ENCODE assay signal across 7 mouse cellular contexts in genomic region chr10:91083393-91083927, GRCm38 (mm10). TPM values are rescaled to one million over a fixed set of nuclear protein-coding genes. Genes with fewer than 3 reads are reported as not detected.
A peak's percentile ranks its signal among the peaks of the same experiment; 100 is the strongest.
DNase-seq lines count a peak whose midpoint lies in the region; ATAC-seq and TF ChIP-seq lines count a peak whose summit lies in the region.

No protein-coding gene starts in this region.

- WGBS in thymus, adult 2 months, result 35% methylated on average over 12 of the region's 12 CpGs
- 43% methylated on average over 12 of the region's 12 CpGs for WGBS in liver, embryonic 11.5 days
- WGBS in stomach, embryonic 15.5 days, result 37% methylated on average over 12 of the region's 12 CpGs

- DNase-seq in thymus, adult 2 months, result no peak
- no peak for DNase-seq in thymus, postnatal 14 days
- DNase-seq in liver, embryonic 11.5 days (ENCODE audit: low spot score), result no peak
- no peak for DNase-seq in frontal cortex, postnatal 14 days (ENCODE audit: low spot score in 2 of 2)
- no peak for DNase-seq in layer of hippocampus, postnatal 14 days (ENCODE audit: low spot score in 2 of 2)

- 0 out of 2 replicates have a peak, but pooled peaks have one; percentile 28 for ATAC-seq in erythroblast, adult 5-6 weeks (replicated peaks; ENCODE audit: low FRiP score, poor library complexity, severe bottlenecking)
- no peak for ATAC-seq in liver, embryonic 11.5 days (replicated peaks; ENCODE audit: low FRiP score)
- ATAC-seq in stomach, embryonic 15.5 days (ENCODE audit: insufficient read depth, low FRiP score, low read depth), result no peak

- peak overlapping the region; percentile 56 for H3K4me3 ChIP-seq in thymus, adult 2 months (ENCODE audit: control insufficient read depth, insufficient read depth, low read length)
- peak overlapping the region; percentile 96 for H3K4me3 ChIP-seq in liver, embryonic 11.5 days (ENCODE audit: low read depth, low read length)
- peak overlapping the region; percentile 72 for H3K4me3 ChIP-seq in stomach, embryonic 15.5 days (replicated peaks)

- peak overlapping the region; percentile 91 for H3K4me2 ChIP-seq in liver, embryonic 11.5 days
- peak overlapping the region; percentile 60 for H3K4me2 ChIP-seq in stomach, embryonic 15.5 days

- H3K4me1 ChIP-seq in thymus, adult 2 months (replicated peaks; ENCODE audit: control insufficient read depth, insufficient read depth, low read length), result peaks cover 3% of the 10 kb centered on the region; the same call in 1 of the 2 replicates
- no peaks in the 10 kb centered on the region for H3K4me1 ChIP-seq in liver, embryonic 11.5 days (replicated peaks; ENCODE audit: control insufficient read depth, insufficient read depth, low read length)
- H3K4me1 ChIP-seq in stomach, embryonic 15.5 days, result 0 out of 2 replicates have a peak, but pooled peaks cover 3% of the 10 kb centered on the region

- H3K9ac ChIP-seq in liver, embryonic 11.5 days (ENCODE audit: low read depth, low read length), result peak overlapping the region; percentile 83
- peak overlapping the region; percentile 68 for H3K9ac ChIP-seq in stomach, embryonic 15.5 days

- 0 out of 2 replicates have a peak, but pooled peaks cover 3% of the 10 kb centered on the region for H3K36me3 ChIP-seq in thymus, adult 2 months (ENCODE audit: control insufficient read depth, insufficient read depth, low read length)
- peaks cover 5% of the 10 kb centered on the region; the same call in 1 of the 2 replicates for H3K36me3 ChIP-seq in liver, embryonic 11.5 days (ENCODE audit: control insufficient read depth, insufficient read depth, low read length)
- H3K36me3 ChIP-seq in stomach, embryonic 15.5 days, result peaks cover 7% of the 10 kb centered on the region; the same call in 1 of the 2 replicates

- no peaks in the 10 kb centered on the region for H3K9me3 ChIP-seq in liver, embryonic 11.5 days (ENCODE audit: control insufficient read depth, low read length)
- no peaks in the 10 kb centered on the region for H3K9me3 ChIP-seq in stomach, embryonic 15.5 days

- H3K27me3 ChIP-seq in thymus, adult 2 months (ENCODE audit: control insufficient read depth, insufficient read depth, low read length), result no peaks in the 10 kb centered on the region
- H3K27me3 ChIP-seq in liver, embryonic 11.5 days (replicated peaks; ENCODE audit: control insufficient read depth, insufficient read depth, low read length), result no peaks in the 10 kb centered on the region
- H3K27me3 ChIP-seq in stomach, embryonic 15.5 days (replicated peaks), result no peaks in the 10 kb centered on the region

- H3K27ac ChIP-seq in thymus, adult 2 months (ENCODE audit: control insufficient read depth, insufficient read depth, low read length), result no peak overlapping the region
- no peak overlapping the region for H3K27ac ChIP-seq in liver, embryonic 11.5 days (ENCODE audit: low read depth, low read length)
- peak overlapping the region; percentile 64 for H3K27ac ChIP-seq in stomach, embryonic 15.5 days

- no peak for TF ChIP-seq CTCF in thymus, adult 2 months (IDR thresholded peaks at IDR 0.05; ENCODE audit: borderline replicate concordance, control insufficient read depth, extremely low read depth, insufficient read depth, low read length, poor library complexity)

- TF ChIP-seq POLR2A in thymus, adult 2 months (IDR thresholded peaks at IDR 0.05; ENCODE audit: control insufficient read depth, extremely low read depth, insufficient read depth, low read length, poor library complexity), result no peak

RNA-seq across cellular contexts. Expression of gene Ikbip, which starts 0.7 kb away (rescaled TPM):
- 0.93 and 0.94 TPM in 2 replicates for polyA plus RNA-seq in thymus, adult 2 months (2012; rRNA removed)
- 3.1 and 8.3 TPM in 2 replicates for total RNA-seq in erythroblast, adult 5-6 weeks (2015; ENCODE audit: low replicate concordance)
- 1.2 and 3.8 TPM in 2 replicates for total RNA-seq in erythroblast, adult 5-6 weeks (2017; ENCODE audit: low replicate concordance)
- polyA plus RNA-seq in liver, embryonic 11.5 days (2014; fragmentation: Nextera tagmentation; extraction: Ambion mirVana), result 21.4 and 23.5 TPM in 2 replicates
- polyA plus RNA-seq in stomach, embryonic 15.5 days (2015; fragmentation: Nextera tagmentation; extraction: Ambion mirVana), result 45.2 and 51.8 TPM in 2 replicates
- 10 to 100 TPM; 14.7 to 14.9 TPM for total RNA-seq in layer of hippocampus, postnatal 14 days (2021)

RNA-seq across cellular contexts. Expression of gene Apaf1, which starts 0.9 kb away (rescaled TPM):
- 18.1 and 20.9 TPM in 2 replicates for polyA plus RNA-seq in thymus, adult 2 months (2012; rRNA removed)
- total RNA-seq in erythroblast, adult 5-6 weeks (2015; ENCODE audit: low replicate concordance), result 22.7 and 36.6 TPM in 2 replicates
- 17.1 and 21.3 TPM in 2 replicates for total RNA-seq in erythroblast, adult 5-6 weeks (2017; ENCODE audit: low replicate concordance)
- polyA plus RNA-seq in liver, embryonic 11.5 days (2014; fragmentation: Nextera tagmentation; extraction: Ambion mirVana), result 15.9 and 20.0 TPM in 2 replicates
- 18.3 and 20.3 TPM in 2 replicates for polyA plus RNA-seq in stomach, embryonic 15.5 days (2015; fragmentation: Nextera tagmentation; extraction: Ambion mirVana)
- 10 to 100 TPM; 12.5 to 13.4 TPM for total RNA-seq in layer of hippocampus, postnatal 14 days (2021)

RNA-seq across cellular contexts. Expression of gene Slc25a3, which starts 40.4 kb away (rescaled TPM):
- polyA plus RNA-seq in thymus, adult 2 months (2012; rRNA removed), result 257 and 307 TPM in 2 replicates
- 113 and 194 TPM in 2 replicates for total RNA-seq in erythroblast, adult 5-6 weeks (2015; ENCODE audit: low replicate concordance)
- 46.6 and 48.1 TPM in 2 replicates for total RNA-seq in erythroblast, adult 5-6 weeks (2017; ENCODE audit: low replicate concordance)
- 481 and 504 TPM in 2 replicates for polyA plus RNA-seq in liver, embryonic 11.5 days (2014; fragmentation: Nextera tagmentation; extraction: Ambion mirVana)
- polyA plus RNA-seq in stomach, embryonic 15.5 days (2015; fragmentation: Nextera tagmentation; extraction: Ambion mirVana), result 440 and 482 TPM in 2 replicates
- total RNA-seq in layer of hippocampus, postnatal 14 days (2021), result 100 to 1,000 TPM; 567 to 579 TPM

Comparison
In these comparisons a context has a peak if more than half of its experiments do, and no peak if none do; other contexts are left out.
1. RNA of gene Ikbip, which starts 0.7 kb away (polyA plus RNA-seq): 45.2 to 51.8 TPM in stomach, embryonic 15.5 days and 21.4 to 23.5 TPM in liver, embryonic 11.5 days; 0.93 to 0.94 TPM in thymus, adult 2 months; every median in the first group is over 10 times any median in the second.
2. Peak in every context shown above with its lines, with median percentiles within 50 percentile points of each other: H3K4me3 ChIP-seq.